Mouse (Mus musculus) liver, adult 2 months (tissue): ENCODE results near the gene Nnat.

Source experiments
- CTCF ChIP-seq: fragments of 200-500 bp; IDR thresholded peaks from 2 replicates; pipeline ENCODE4 v1.5.1; 2011; ENCODE audit warnings: low read depth, low read length, control low read depth
- POLR2A ChIP-seq: fragments of 200-500 bp; IDR thresholded peaks from 2 replicates; pipeline ENCODE4 v1.6.1; 2011; ENCODE audit warnings: low read length, control low read depth; ENCODE audit not compliant: insufficient read depth; ENCODE audit errors: extremely low read depth

DNA sequence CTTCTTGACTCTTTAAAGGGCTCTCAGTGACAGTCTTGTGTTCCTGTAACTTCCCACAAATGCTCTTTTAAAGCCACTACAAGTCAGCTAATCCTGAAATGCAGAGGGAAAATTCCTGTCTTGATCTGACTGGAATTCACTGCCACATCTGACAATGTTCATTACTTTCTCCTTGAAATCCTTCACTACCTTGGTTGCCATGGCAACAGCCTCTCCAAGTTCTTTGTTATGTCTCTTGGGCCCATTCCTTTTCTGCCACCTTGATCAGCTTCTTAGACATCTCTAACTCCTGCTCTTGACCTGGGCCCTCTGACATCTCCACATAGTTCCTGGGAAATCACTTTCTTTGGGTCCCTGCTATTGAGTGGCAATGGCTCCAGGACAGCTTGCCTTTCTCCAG lies 13.2 kb upstream of the Nnat start:
- TF ChIP-seq POLR2A (no peak), CTCF (no peak)
